Mouse (Mus musculus): ENCODE measurements around the gene Dupd1. TPM values are rescaled to one million over a fixed set of nuclear protein-coding genes. Genes with fewer than 3 reads are reported as not detected.
A peak's percentile ranks its signal among the peaks of the same experiment; 100 is the strongest.

Dupd1 gene
- not detected in 2 replicates for polyA plus RNA-seq (2015; fragmentation: Nextera tagmentation; extraction: Ambion mirVana)

- WGBS, result 74% methylated on average over 5 of the region's 5 CpGs
- no peaks in the 10 kb centered on the region for H3K36me3 ChIP-seq (ENCODE audit: control insufficient read depth, insufficient read depth, low read length)
- H3K4me1 ChIP-seq (ENCODE audit: control insufficient read depth, insufficient read depth, low read length), result no peaks in the 10 kb centered on the region
- H3K4me2 ChIP-seq (ENCODE audit: low read depth, low read length), result no peak within 1 kb of the TSS
- H3K27me3 ChIP-seq (replicated peaks; ENCODE audit: control insufficient read depth, insufficient read depth, low read length), result no peaks in the 10 kb centered on the region
- no peak for ATAC-seq
- no peaks in the 10 kb centered on the region for H3K9me3 ChIP-seq (ENCODE audit: control insufficient read depth, low read length)
- no peak within 1 kb of the TSS for H3K9ac ChIP-seq (ENCODE audit: low read depth, low read length)
- H3K27ac ChIP-seq (ENCODE audit: low read length), result no peak within 1 kb of the TSS
- no peak within 1 kb of the TSS for H3K4me3 ChIP-seq (ENCODE audit: low read length)
These were observed at the start of gene Dupd1 for GRCm38 (mm10) chr14:21714486-21714885. Gene Dupd1 (minus strand): TSS chr14:21714576.

- no peak for ATAC-seq
- Histone ChIP-seq H3K4me1 (ENCODE audit: control insufficient read depth, insufficient read depth, low read length) (peaks cover 3% of the 10 kb centered on the region; the same call in 1 of the 2 replicates), H3K36me3 (ENCODE audit: control insufficient read depth, insufficient read depth, low read length) (no peaks in the 10 kb centered on the region), H3K4me3 (ENCODE audit: low read length) (no peak overlapping the region), H3K4me2 (ENCODE audit: low read depth, low read length) (no peak overlapping the region), H3K27me3 (replicated peaks; ENCODE audit: control insufficient read depth, insufficient read depth, low read length) (no peaks in the 10 kb centered on the region), H3K27ac (ENCODE audit: low read length) (no peak overlapping the region), H3K9me3 (ENCODE audit: control insufficient read depth, low read length) (no peaks in the 10 kb centered on the region), H3K9ac (ENCODE audit: low read depth, low read length) (no peak overlapping the region)
- 93% methylated on average over 3 of the region's 3 CpGs for WGBS
These were observed 49.4 kb upstream of the Dupd1 start for GRCm38 (mm10) chr14:21763736-21764135.

GRCm38 (mm10) chr14:21761560-21761959, 47.2 kb upstream of the Dupd1 start:
- ATAC-seq, result no peak
- Histone ChIP-seq H3K27me3 (replicated peaks; ENCODE audit: control insufficient read depth, insufficient read depth, low read length) (no peaks in the 10 kb centered on the region), H3K4me1 (ENCODE audit: control insufficient read depth, insufficient read depth, low read length) (peaks cover 7% of the 10 kb centered on the region; the same call in 1 of the 2 replicates), H3K9ac (ENCODE audit: low read depth, low read length) (no peak overlapping the region), H3K4me2 (ENCODE audit: low read depth, low read length) (no peak overlapping the region), H3K4me3 (ENCODE audit: low read length) (no peak overlapping the region), H3K27ac (ENCODE audit: low read length) (no peak overlapping the region), H3K9me3 (ENCODE audit: control insufficient read depth, low read length) (no peaks in the 10 kb centered on the region), H3K36me3 (ENCODE audit: control insufficient read depth, insufficient read depth, low read length) (no peaks in the 10 kb centered on the region)
- WGBS, result 85% methylated on average over 9 of the region's 9 CpGs

GRCm38 (mm10) chr14:21753367-21753766, 39.0 kb upstream of the Dupd1 start:
- ATAC-seq, result no peak
- WGBS, result 69% methylated on average over 4 of the region's 4 CpGs
- Histone ChIP-seq H3K9ac (ENCODE audit: low read depth, low read length) (no peak overlapping the region), H3K9me3 (ENCODE audit: control insufficient read depth, low read length) (no peaks in the 10 kb centered on the region), H3K4me3 (ENCODE audit: low read length) (no peak overlapping the region), H3K27ac (ENCODE audit: low read length) (no peak overlapping the region), H3K36me3 (ENCODE audit: control insufficient read depth, insufficient read depth, low read length) (no peaks in the 10 kb centered on the region), H3K27me3 (replicated peaks; ENCODE audit: control insufficient read depth, insufficient read depth, low read length) (no peaks in the 10 kb centered on the region), H3K4me2 (ENCODE audit: low read depth, low read length) (no peak overlapping the region), H3K4me1 (ENCODE audit: control insufficient read depth, insufficient read depth, low read length) (peaks cover 15% of the 10 kb centered on the region)

GRCm38 (mm10) chr14:21752411-21752810, 38.0 kb upstream of the Dupd1 start:
- H3K36me3 ChIP-seq (ENCODE audit: control insufficient read depth, insufficient read depth, low read length), result no peaks in the 10 kb centered on the region
- H3K27me3 ChIP-seq (replicated peaks; ENCODE audit: control insufficient read depth, insufficient read depth, low read length), result no peaks in the 10 kb centered on the region
- WGBS, result 92% methylated on average over 3 of the region's 3 CpGs

GRCm38 (mm10) chr14:21750881-21751542, 36.6 kb upstream of the Dupd1 start, which contains the start of gene Dusp13:
Gene Dusp13 (minus strand): TSS chr14:21751181.
- peak within 1 kb of the TSS; percentile 99 for H3K4me3 ChIP-seq (ENCODE audit: low read length)
- ATAC-seq, result peak; percentile 86
- H3K36me3 ChIP-seq (ENCODE audit: control insufficient read depth, insufficient read depth, low read length), result no peaks in the 10 kb centered on the region
- H3K4me1 ChIP-seq (ENCODE audit: control insufficient read depth, insufficient read depth, low read length), result peaks cover 15% of the 10 kb centered on the region
- H3K9me3 ChIP-seq (ENCODE audit: control insufficient read depth, low read length), result no peaks in the 10 kb centered on the region
- peak within 1 kb of the TSS; percentile 91 for H3K27ac ChIP-seq (ENCODE audit: low read length)
- no peaks in the 10 kb centered on the region for H3K27me3 ChIP-seq (replicated peaks; ENCODE audit: control insufficient read depth, insufficient read depth, low read length)
- H3K4me2 ChIP-seq (ENCODE audit: low read depth, low read length), result peak within 1 kb of the TSS; percentile 83
- WGBS, result under 1% methylated on average over 26 of the region's 26 CpGs
- H3K9ac ChIP-seq (ENCODE audit: low read depth, low read length), result peak within 1 kb of the TSS; percentile 96

More at GRCm38 (mm10) chr14:21752411-21752810, 38.0 kb upstream of the Dupd1 start:
- Histone ChIP-seq H3K9ac (ENCODE audit: low read depth, low read length) (no peak overlapping the region), H3K4me3 (ENCODE audit: low read length) (no peak overlapping the region), H3K4me2 (ENCODE audit: low read depth, low read length) (no peak overlapping the region), H3K4me1 (ENCODE audit: control insufficient read depth, insufficient read depth, low read length) (peaks cover 15% of the 10 kb centered on the region), H3K9me3 (ENCODE audit: control insufficient read depth, low read length) (no peaks in the 10 kb centered on the region), H3K27ac (ENCODE audit: low read length) (no peak overlapping the region)
- no peak for ATAC-seq

GRCm38 (mm10) chr14:21750008-21750880, 35.9 kb upstream of the Dupd1 start, which contains the start of gene Samd8:
Gene Samd8 (plus strand): TSS chr14:21750531.
- no peaks in the 10 kb centered on the region for H3K27me3 ChIP-seq (replicated peaks; ENCODE audit: control insufficient read depth, insufficient read depth, low read length)
- H3K27ac ChIP-seq (ENCODE audit: low read length), result peak within 1 kb of the TSS; percentile 91
- H3K9me3 ChIP-seq (ENCODE audit: control insufficient read depth, low read length), result no peaks in the 10 kb centered on the region
- peaks cover 15% of the 10 kb centered on the region for H3K4me1 ChIP-seq (ENCODE audit: control insufficient read depth, insufficient read depth, low read length)
- peak within 1 kb of the TSS; percentile 83 for H3K4me2 ChIP-seq (ENCODE audit: low read depth, low read length)
- H3K4me3 ChIP-seq (ENCODE audit: low read length), result peak within 1 kb of the TSS; percentile 99
- 7% methylated on average over 51 of the region's 52 CpGs for WGBS
- H3K36me3 ChIP-seq (ENCODE audit: control insufficient read depth, insufficient read depth, low read length), result no peaks in the 10 kb centered on the region
- peak within 1 kb of the TSS; percentile 96 for H3K9ac ChIP-seq (ENCODE audit: low read depth, low read length)
- ATAC-seq, result peak; percentile 86

GRCm38 (mm10) chr14:21748142-21748870, 33.9 kb upstream of the Dupd1 start:
- no peak overlapping the region for H3K9ac ChIP-seq (ENCODE audit: low read depth, low read length)
- no peaks in the 10 kb centered on the region for H3K36me3 ChIP-seq (ENCODE audit: control insufficient read depth, insufficient read depth, low read length)
- no peaks in the 10 kb centered on the region for H3K27me3 ChIP-seq (replicated peaks; ENCODE audit: control insufficient read depth, insufficient read depth, low read length)
- H3K27ac ChIP-seq (ENCODE audit: low read length), result no peak overlapping the region
- peaks cover 12% of the 10 kb centered on the region for H3K4me1 ChIP-seq (ENCODE audit: control insufficient read depth, insufficient read depth, low read length)
- no peaks in the 10 kb centered on the region for H3K9me3 ChIP-seq (ENCODE audit: control insufficient read depth, low read length)
- ATAC-seq, result no peak
- no peak overlapping the region for H3K4me2 ChIP-seq (ENCODE audit: low read depth, low read length)
- H3K4me3 ChIP-seq (ENCODE audit: low read length), result no peak overlapping the region
- WGBS, result 37% methylated on average over 15 of the region's 15 CpGs
